Mouse (Mus musculus) cortical plate, adult 2 months (tissue): ENCODE results near the gene Ttc28. TPM values are rescaled to one million over a fixed set of nuclear protein-coding genes. Genes with fewer than 3 reads are reported as not detected.

Experiments used
- H3K27ac ChIP-seq: fragments of 200-500 bp; 2 replicates; pipeline ENCODE4 v1.5.1; 2012; ENCODE audit warnings: low read length, control low read depth, inconsistent platforms; ENCODE audit not compliant: insufficient read depth
- H3K4me1 ChIP-seq: fragments of 200-500 bp; 2 replicates; pipeline ENCODE4 v1.6.1; 2011; ENCODE audit warnings: low read length; ENCODE audit not compliant: control insufficient read depth, insufficient read depth
- H3K4me3 ChIP-seq: fragments of 200-500 bp; 2 replicates; pipeline ENCODE4 v1.5.1; 2011; ENCODE audit warnings: mild to moderate bottlenecking, low read length, control low read depth; ENCODE audit not compliant: insufficient read depth
- CTCF ChIP-seq: fragments of 200-500 bp; IDR thresholded peaks from 2 replicates; pipeline ENCODE4 v1.5.1; 2011; ENCODE audit warnings: mild to moderate bottlenecking, control low read depth, low read length; ENCODE audit not compliant: insufficient read depth; ENCODE audit errors: extremely low read depth
- POLR2A ChIP-seq: fragments of 200-500 bp; IDR thresholded peaks from 2 replicates; pipeline ENCODE4 v1.6.1; 2011; ENCODE audit warnings: mild to moderate bottlenecking, low read length, control low read depth; ENCODE audit not compliant: insufficient read depth; ENCODE audit errors: extremely low read depth
- polyA plus RNA-seq: library from polyadenylated mRNA; depleted of rRNA; stranded (reverse); fragments of >200 nt; gene quantifications from 2 replicates; pipeline ENCODE4 v1.2.3, GENCODE M21; 2012

Ttc28 gene
- polyA plus RNA-seq, 1 experiment: 3.7 TPM

- no peak for TF ChIP-seq CTCF
- H3K4me1 ChIP-seq: 0 out of 2 replicates have a peak, but pooled peaks cover 2% of the 10 kb centered on the region
- no peak overlapping the region for H3K4me3 ChIP-seq
- no peak overlapping the region for H3K27ac ChIP-seq
Observed at GRCm38 (mm10) chr5:111204976-111205586, 325.5 kb downstream of the Ttc28 start.

GRCm38 (mm10) chr5:111205817-111206216, 326.2 kb downstream of the Ttc28 start:
- Histone ChIP-seq H3K4me3 (no peak overlapping the region), H3K27ac (no peak overlapping the region), H3K4me1 (0 out of 2 replicates have a peak, but pooled peaks cover 2% of the 10 kb centered on the region)
- no peak for TF ChIP-seq POLR2A
- TF ChIP-seq CTCF: no peak

- no peak overlapping the region for H3K27ac ChIP-seq
- H3K4me1 ChIP-seq: 0 out of 2 replicates have a peak, but pooled peaks cover 2% of the 10 kb centered on the region
- no peak overlapping the region for H3K4me3 ChIP-seq
- peak; percentile 45; the same call in 1 of the 2 replicates for TF ChIP-seq CTCF
- no peak for TF ChIP-seq POLR2A
Observed at GRCm38 (mm10) chr5:111207924-111208659, 328.5 kb downstream of the Ttc28 start.

- no peak overlapping the region for H3K4me3 ChIP-seq
- H3K4me1 ChIP-seq: 0 out of 2 replicates have a peak, but pooled peaks cover 2% of the 10 kb centered on the region
- H3K27ac ChIP-seq: no peak overlapping the region
- TF ChIP-seq POLR2A (no peak), CTCF (peak; percentile 82)
Observed at GRCm38 (mm10) chr5:111208660-111208969, 329.0 kb downstream of the Ttc28 start.

- H3K4me1 ChIP-seq: peaks cover 5% of the 10 kb centered on the region
- no peak for TF ChIP-seq CTCF
- no peak for TF ChIP-seq POLR2A
- no peak overlapping the region for H3K4me3 ChIP-seq
- no peak overlapping the region for H3K27ac ChIP-seq
Observed at GRCm38 (mm10) chr5:111213935-111214450, 334.4 kb downstream of the Ttc28 start.

GRCm38 (mm10) chr5:111214890-111215289, 335.3 kb downstream of the Ttc28 start:
- H3K4me1 ChIP-seq: peaks cover 5% of the 10 kb centered on the region
- TF ChIP-seq POLR2A: no peak
- no peak for TF ChIP-seq CTCF
- H3K4me3 ChIP-seq: no peak overlapping the region
- no peak overlapping the region for H3K27ac ChIP-seq

GRCm38 (mm10) chr5:111215722-111216121, 336.1 kb downstream of the Ttc28 start:
- TF ChIP-seq POLR2A (no peak), CTCF (no peak)
- H3K4me1 ChIP-seq: peaks cover 5% of the 10 kb centered on the region
- H3K4me3 ChIP-seq: no peak overlapping the region
- H3K27ac ChIP-seq: no peak overlapping the region

- TF ChIP-seq CTCF: no peak
- TF ChIP-seq POLR2A: no peak
- H3K4me3 ChIP-seq: no peak overlapping the region
- no peak overlapping the region for H3K27ac ChIP-seq
- H3K4me1 ChIP-seq: peaks cover 5% of the 10 kb centered on the region
Observed at GRCm38 (mm10) chr5:111216166-111216565, 336.6 kb downstream of the Ttc28 start.

GRCm38 (mm10) chr5:111217447-111218110, 338.0 kb downstream of the Ttc28 start:
- no peak overlapping the region for H3K4me3 ChIP-seq
- H3K27ac ChIP-seq: no peak overlapping the region
- H3K4me1 ChIP-seq: peaks cover 5% of the 10 kb centered on the region
- TF ChIP-seq CTCF: no peak
- TF ChIP-seq POLR2A: no peak
